Comparison of ENCODE assay signal across 13 mouse cellular contexts in the genomic region with DNA sequence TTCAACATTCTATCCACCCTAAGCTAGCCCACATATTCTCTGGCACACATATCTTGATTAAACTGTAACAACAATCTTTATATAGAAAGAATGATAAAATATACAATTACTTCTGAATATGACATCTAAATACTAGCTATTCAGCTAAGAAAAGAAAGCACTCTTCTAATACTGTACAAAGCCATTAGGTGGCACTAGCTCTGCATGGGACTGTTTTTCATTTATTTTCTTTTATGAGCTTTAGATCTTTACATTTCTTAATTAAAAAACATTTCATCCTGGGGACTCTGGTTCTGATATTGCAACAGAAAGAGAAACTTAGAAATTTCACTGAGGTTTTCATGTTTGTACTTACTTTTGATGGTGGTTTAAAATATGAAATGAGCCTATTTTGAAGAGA. TPM values are rescaled to one million over a fixed set of nuclear protein-coding genes. Genes with fewer than 3 reads are reported as not detected.
A peak's percentile ranks its signal among the peaks of the same experiment; 100 is the strongest.
DNase-seq lines count a peak whose midpoint lies in the region; ATAC-seq and TF ChIP-seq lines count a peak whose summit lies in the region.
"Had no signal": no experiment of that assay in that cellular context is flagged by ENCODE, and none has a peak within 500 bp of the region (broad histone marks: within the 10 kb centered on the region; RNA-seq: fewer than 3 reads in every experiment).

No protein-coding gene starts in this region.

- no peaks in the 10 kb centered on the region for H3K36me3 ChIP-seq in heart, adult 2 months (ENCODE audit: control insufficient read depth, insufficient read depth, low read length)
- H3K36me3 ChIP-seq in heart, embryonic 12.5 days, result no peaks in the 10 kb centered on the region
- H3K36me3 ChIP-seq in liver, postnatal 0 days (replicated peaks; ENCODE audit: insufficient read depth, low read length), result no peaks in the 10 kb centered on the region
- H3K36me3 ChIP-seq in liver, embryonic 11.5 days (ENCODE audit: control insufficient read depth, insufficient read depth, low read length), result no peaks in the 10 kb centered on the region
- no peaks in the 10 kb centered on the region for H3K36me3 ChIP-seq in CH12.LX (replicated peaks in 1 of 2; ENCODE audit: control insufficient read depth in 1 of 2, insufficient read depth in 1 of 2, low read length in 1 of 2)
- H3K36me3 ChIP-seq: embryonic facial prominence, embryonic 12.5 days; heart, embryonic 13.5 days had no signal

- peak; percentile 83 for TF ChIP-seq CTCF in heart, adult 2 months (IDR thresholded peaks at IDR 0.05)
- peak; percentile 56 for TF ChIP-seq CTCF in liver, postnatal 0 days (IDR thresholded peaks at IDR 0.05; ENCODE audit: low read depth)
- TF ChIP-seq CTCF in CH12.LX (conservative IDR thresholded peaks at IDR 0.05 in 1 of 2, IDR thresholded peaks at IDR 0.05 in 1 of 2; ENCODE audit: low read depth in 2 of 2, low read length in 2 of 2), result peak in 1 of 2 experiments; percentile 63; a peak in 3 of 4 replicates
- 0 out of 2 replicates have a peak, but pooled peaks have one; percentile 6 for TF ChIP-seq CTCF in cortical plate, adult 2 months (IDR thresholded peaks at IDR 0.05; ENCODE audit: extremely low read depth, insufficient read depth, low read length)

- TF ChIP-seq EP300 in heart, adult 2 months (IDR thresholded peaks at IDR 0.05; ENCODE audit: insufficient read depth, low read depth, low read length), result no peak
- TF ChIP-seq EP300 in liver, postnatal 0 days (IDR thresholded peaks at IDR 0.05; ENCODE audit: low read depth), result no peak
- TF ChIP-seq EP300 in CH12.LX (IDR thresholded peaks at IDR 0.05; ENCODE audit: low read length), result no peak

- DNase-seq in heart, adult 2 months, result no peak
- DNase-seq in liver, postnatal 0 days, result no peak
- DNase-seq in liver, embryonic 11.5 days (ENCODE audit: low spot score), result no peak
- no peak for DNase-seq in CH12.LX (ENCODE audit: extremely low read depth)
- no peak for DNase-seq in spleen, postnatal 10 days (ENCODE audit: low spot score in 2 of 2)
- no peak for DNase-seq in cerebellum, postnatal 4 days (ENCODE audit: low spot score in 2 of 2)
- DNase-seq: thymus, postnatal 36 days had no signal

- H3K27me3 ChIP-seq in heart, adult 2 months (ENCODE audit: control insufficient read depth, insufficient read depth, low read length), result no peaks in the 10 kb centered on the region
- H3K27me3 ChIP-seq in heart, embryonic 12.5 days (replicated peaks), result no peaks in the 10 kb centered on the region
- no peaks in the 10 kb centered on the region for H3K27me3 ChIP-seq in liver, postnatal 0 days (ENCODE audit: insufficient read depth, low read length)
- no peaks in the 10 kb centered on the region for H3K27me3 ChIP-seq in liver, embryonic 11.5 days (replicated peaks; ENCODE audit: control insufficient read depth, insufficient read depth, low read length)
- no peaks in the 10 kb centered on the region for H3K27me3 ChIP-seq in CH12.LX (replicated peaks)
- H3K27me3 ChIP-seq: embryonic facial prominence, embryonic 12.5 days; heart, embryonic 13.5 days had no signal

- dilution Hi-C loops in CH12.LX (cut with MboI; ENCODE audit: extremely low pct_ligation_motif_present, extremely low pct_unique_long_range_greater_than_20kb, low sequenced_read_pairs), result no loop called here

- no peak overlapping the region for H3K4me2 ChIP-seq in heart, embryonic 12.5 days
- H3K4me2 ChIP-seq in liver, postnatal 0 days (ENCODE audit: low read depth, low read length), result no peak overlapping the region
- H3K4me2 ChIP-seq in liver, embryonic 11.5 days, result no peak overlapping the region
- no peak overlapping the region for H3K4me2 ChIP-seq in CH12.LX (ENCODE audit: insufficient read depth, low read depth, poor library complexity, severe bottlenecking)
- H3K4me2 ChIP-seq: embryonic facial prominence, embryonic 12.5 days; heart, embryonic 13.5 days had no signal

- intact Hi-C loops in heart, adult 2 months (cut with DNase I), result loop anchor here (10.0 kb wide), 1 partner anchor 183 kb away; no protein-coding TSS in a partner anchor

- no peak overlapping the region for H3K27ac ChIP-seq in heart, adult 2 months
- H3K27ac ChIP-seq in heart, embryonic 12.5 days (ENCODE audit: poor library complexity, severe bottlenecking), result no peak overlapping the region
- H3K27ac ChIP-seq in liver, postnatal 0 days (ENCODE audit: low read depth), result no peak overlapping the region
- no peak overlapping the region for H3K27ac ChIP-seq in liver, embryonic 11.5 days (ENCODE audit: low read depth, low read length)
- no peak overlapping the region for H3K27ac ChIP-seq in CH12.LX (ENCODE audit: insufficient read depth, low read depth)
- H3K27ac ChIP-seq in cortical plate, adult 2 months (ENCODE audit: insufficient read depth, low read length), result no peak overlapping the region
- H3K27ac ChIP-seq: embryonic facial prominence, embryonic 12.5 days; heart, embryonic 13.5 days; macrophage had no signal

- in situ Hi-C loops in CH12.LX (cut with MboI; ENCODE audit: low pct_ligation_motif_present, low pct_unique_long_range_greater_than_20kb, low sequenced_read_pairs), result no loop called here

- no peaks in the 10 kb centered on the region for H3K9me3 ChIP-seq in heart, embryonic 12.5 days (replicated peaks)
- no peaks in the 10 kb centered on the region for H3K9me3 ChIP-seq in liver, postnatal 0 days (ENCODE audit: low read length)
- H3K9me3 ChIP-seq in liver, embryonic 11.5 days (ENCODE audit: control insufficient read depth, low read length), result no peaks in the 10 kb centered on the region
- H3K9me3 ChIP-seq in CH12.LX (replicated peaks; ENCODE audit: low read length), result no peaks in the 10 kb centered on the region
- H3K9me3 ChIP-seq: embryonic facial prominence, embryonic 12.5 days had no signal

- no peaks in the 10 kb centered on the region for H3K79me2 ChIP-seq in heart, adult 2 months (replicated peaks; ENCODE audit: control insufficient read depth, insufficient read depth, low read length)
- H3K79me2 ChIP-seq in CH12.LX (replicated peaks; ENCODE audit: control insufficient read depth, extremely low read depth, insufficient read depth, poor library complexity, severe bottlenecking), result no peaks in the 10 kb centered on the region

- H3K4me1 ChIP-seq in heart, adult 2 months (ENCODE audit: control insufficient read depth, insufficient read depth, low read length), result no peaks in the 10 kb centered on the region
- H3K4me1 ChIP-seq in heart, embryonic 12.5 days (replicated peaks), result no peaks in the 10 kb centered on the region
- H3K4me1 ChIP-seq in liver, postnatal 0 days (ENCODE audit: insufficient read depth), result no peaks in the 10 kb centered on the region
- no peaks in the 10 kb centered on the region for H3K4me1 ChIP-seq in liver, embryonic 11.5 days (replicated peaks; ENCODE audit: control insufficient read depth, insufficient read depth, low read length)
- no peaks in the 10 kb centered on the region for H3K4me1 ChIP-seq in CH12.LX (ENCODE audit: control insufficient read depth in 1 of 2, insufficient read depth in 2 of 2)
- H3K4me1 ChIP-seq in cortical plate, adult 2 months (ENCODE audit: control insufficient read depth, insufficient read depth, low read length), result no peaks in the 10 kb centered on the region
- H3K4me1 ChIP-seq: embryonic facial prominence, embryonic 12.5 days; heart, embryonic 13.5 days had no signal

- TF ChIP-seq RAD21 in CH12.LX (IDR thresholded peaks at IDR 0.05; ENCODE audit: low read depth, low read length), result peak; percentile 77

- no peak for TF ChIP-seq POLR2A in heart, adult 2 months (IDR thresholded peaks at IDR 0.05; ENCODE audit: insufficient read depth, low read depth, low read length)
- TF ChIP-seq POLR2A in CH12.LX (IDR thresholded peaks at IDR 0.05; ENCODE audit: low read depth, low read length), result no peak
- no peak for TF ChIP-seq POLR2A in cortical plate, adult 2 months (IDR thresholded peaks at IDR 0.05; ENCODE audit: extremely low read depth, insufficient read depth, low read length)

- ATAC-seq in heart, embryonic 12.5 days (ENCODE audit: insufficient number of reproducible peaks, low FRiP score), result no peak
- ATAC-seq in liver, postnatal 0 days, result no peak
- no peak for ATAC-seq in liver, embryonic 11.5 days (replicated peaks; ENCODE audit: low FRiP score)

- H3K4me3 ChIP-seq in heart, adult 2 months, result no peak overlapping the region
- H3K4me3 ChIP-seq in heart, embryonic 12.5 days, result no peak overlapping the region
- H3K4me3 ChIP-seq in liver, postnatal 0 days (ENCODE audit: low read depth, low read length), result no peak overlapping the region
- H3K4me3 ChIP-seq in liver, embryonic 11.5 days (ENCODE audit: low read depth, low read length), result no peak overlapping the region
- H3K4me3 ChIP-seq in CH12.LX (replicated peaks in 1 of 3; ENCODE audit: low read depth in 2 of 3, low read length in 2 of 3, poor library complexity in 1 of 3), result no peak overlapping the region
- no peak overlapping the region for H3K4me3 ChIP-seq in cortical plate, adult 2 months (ENCODE audit: insufficient read depth, low read length)
- H3K4me3 ChIP-seq: embryonic facial prominence, embryonic 12.5 days; heart, embryonic 13.5 days had no signal

- no peak overlapping the region for H3K9ac ChIP-seq in heart, adult 2 months (ENCODE audit: low read depth, low read length)
- no peak overlapping the region for H3K9ac ChIP-seq in heart, embryonic 12.5 days
- H3K9ac ChIP-seq in liver, postnatal 0 days (replicated peaks), result no peak overlapping the region
- no peak overlapping the region for H3K9ac ChIP-seq in liver, embryonic 11.5 days (ENCODE audit: low read depth, low read length)
- no peak overlapping the region for H3K9ac ChIP-seq in CH12.LX (ENCODE audit: insufficient read depth, low read depth)
- H3K9ac ChIP-seq: embryonic facial prominence, embryonic 12.5 days; heart, embryonic 13.5 days had no signal

RNA-seq across cellular contexts. Expression of gene Nt5dc1, which starts 13.4 kb away (rescaled TPM):
- 10 to 100 TPM in 1 of 2 experiments, 1 to 10 TPM in 1; 10.0 to 10.6 TPM for total RNA-seq in heart, adult 2 months (2021)
- polyA plus RNA-seq in heart, adult 2 months (2012; rRNA removed), result 4.0 and 6.2 TPM in 2 replicates
- polyA plus RNA-seq in heart, embryonic 12.5 days (2016; fragmentation: Nextera tagmentation; extraction: Ambion mirVana), result 6.8 and 7.0 TPM in 2 replicates
- polyA plus RNA-seq in liver, postnatal 0 days (2015; fragmentation: Nextera tagmentation; extraction: Ambion mirVana), result 7.3 and 8.0 TPM in 2 replicates
- 13.2 and 15.4 TPM in 2 replicates for polyA plus RNA-seq in liver, embryonic 11.5 days (2014; fragmentation: Nextera tagmentation; extraction: Ambion mirVana)
- total RNA-seq in CH12.LX (2012; rRNA removed), result 14.3 and 14.6 TPM in 2 replicates
- total RNA-seq in CH12.LX (2014; rRNA removed), result 25.9 and 27.2 TPM in 2 replicates
- polyA plus RNA-seq in CH12.LX (2012; ENCODE audit: insufficient read length, low read depth), result 21.1 and 25.3 TPM in 2 replicates
- 1.9 and 2.4 TPM in 2 replicates for polyA plus RNA-seq in cortical plate, adult 2 months (2012; rRNA removed)

RNA-seq across cellular contexts. Expression of gene Col10a1, which starts 42.0 kb away (rescaled TPM):
- not detected for total RNA-seq in heart, adult 2 months (2021)
- polyA plus RNA-seq in heart, adult 2 months (2012; rRNA removed), result 0.06 and 0.80 TPM in 2 replicates
- polyA plus RNA-seq in heart, embryonic 12.5 days (2016; fragmentation: Nextera tagmentation; extraction: Ambion mirVana), result 0.17 and 0.28 TPM in 2 replicates
- 0.06 and 0.08 TPM in 2 replicates for polyA plus RNA-seq in liver, postnatal 0 days (2015; fragmentation: Nextera tagmentation; extraction: Ambion mirVana)
- 0.19 and 0.32 TPM in 2 replicates for polyA plus RNA-seq in liver, embryonic 11.5 days (2014; fragmentation: Nextera tagmentation; extraction: Ambion mirVana)
- total RNA-seq in CH12.LX (2012; rRNA removed), result 0.04 and 0.08 TPM in 2 replicates
- total RNA-seq in CH12.LX (2014; rRNA removed), result not detected in 2 replicates
- polyA plus RNA-seq in CH12.LX (2012; ENCODE audit: insufficient read length, low read depth), result 0.15 and 0.17 TPM in 2 replicates
- polyA plus RNA-seq in cortical plate, adult 2 months (2012; rRNA removed), result 0.02 and 0.04 TPM in 2 replicates
- polyA plus RNA-seq: macrophage; neural tube, embryonic 11.5 days had no signal

RNA-seq across cellular contexts. Expression of gene Frk, which starts 51.4 kb away (rescaled TPM):
- 1 to 10 TPM; 1.9 to 2.0 TPM for total RNA-seq in heart, adult 2 months (2021)
- 0.70 and 0.85 TPM in 2 replicates for polyA plus RNA-seq in heart, adult 2 months (2012; rRNA removed)
- polyA plus RNA-seq in heart, embryonic 12.5 days (2016; fragmentation: Nextera tagmentation; extraction: Ambion mirVana), result 4.4 and 5.5 TPM in 2 replicates
- 0.83 and 0.99 TPM in 2 replicates for polyA plus RNA-seq in liver, postnatal 0 days (2015; fragmentation: Nextera tagmentation; extraction: Ambion mirVana)
- 2.6 and 3.7 TPM in 2 replicates for polyA plus RNA-seq in liver, embryonic 11.5 days (2014; fragmentation: Nextera tagmentation; extraction: Ambion mirVana)
- total RNA-seq in CH12.LX (2012; rRNA removed) (not detected in 2 replicates), CH12.LX (2014; rRNA removed) (not detected in 2 replicates)
- not detected in 2 replicates for polyA plus RNA-seq in CH12.LX (2012; ENCODE audit: insufficient read length, low read depth)
- polyA plus RNA-seq in cortical plate, adult 2 months (2012; rRNA removed), result 0.19 and 0.25 TPM in 2 replicates
